9 mouse cellular contexts compared by ENCODE assay signal in genomic region chr2:65897084-65897483, GRCm38 (mm10). TPM values are rescaled to one million over a fixed set of nuclear protein-coding genes. Genes with fewer than 3 reads are reported as not detected.
A peak's percentile ranks its signal among the peaks of the same experiment; 100 is the strongest.
DNase-seq lines count a peak whose midpoint lies in the region; ATAC-seq and TF ChIP-seq lines count a peak whose summit lies in the region.
"Had no signal": no experiment of that assay in that cellular context is flagged by ENCODE, and none has a peak within 500 bp of the region (broad histone marks: within the 10 kb centered on the region; RNA-seq: fewer than 3 reads in every experiment).

No protein-coding gene starts in this region.

- H3K4me1 ChIP-seq in kidney, embryonic 16.5 days (ENCODE audit: insufficient read depth, low read length) = no peaks in the 10 kb centered on the region
- peaks cover 9% of the 10 kb centered on the region; the same call in 1 of the 2 replicates for H3K4me1 ChIP-seq in forebrain, postnatal 0 days (ENCODE audit: insufficient read depth)
- H3K4me1 ChIP-seq in midbrain, embryonic 14.5 days (ENCODE audit: control insufficient read depth, insufficient read depth, low read length) = peaks cover 12% of the 10 kb centered on the region

- no peak overlapping the region for H3K9ac ChIP-seq in kidney, embryonic 16.5 days (replicated peaks; ENCODE audit: low read length)
- peak overlapping the region; percentile 6; the same call in 1 of the 2 replicates for H3K9ac ChIP-seq in forebrain, postnatal 0 days
- no peak overlapping the region for H3K9ac ChIP-seq in midbrain, embryonic 14.5 days (replicated peaks; ENCODE audit: low read length)

- DNase-seq in kidney, adult 9 months = no peak
- DNase-seq in cerebellum, postnatal 36 days = peak; percentile 6 to 9
- DNase-seq in forebrain, postnatal 0 days = peak; percentile 35
- peak; percentile 47 for DNase-seq in midbrain, embryonic 14.5 days
- no peak for DNase-seq in adrenal gland, adult 2 months
- no peak for DNase-seq in right cerebral cortex, postnatal 25 days
- DNase-seq: spleen, adult 18-20 months had no signal

- ATAC-seq in kidney, embryonic 16.5 days (ENCODE audit: low FRiP score, low TSS enrichment) = no peak
- ATAC-seq in forebrain, postnatal 0 days = peak; percentile 50
- no peak for ATAC-seq in midbrain, embryonic 14.5 days (ENCODE audit: low FRiP score, low TSS enrichment)

- no peak overlapping the region for H3K27ac ChIP-seq in kidney, embryonic 16.5 days (ENCODE audit: low read length)
- H3K27ac ChIP-seq in forebrain, postnatal 0 days (ENCODE audit: low read depth, low read length) = peak overlapping the region; percentile 69
- peak overlapping the region; percentile 77 for H3K27ac ChIP-seq in midbrain, embryonic 14.5 days (replicated peaks; ENCODE audit: low read depth, low read length)

- no peaks in the 10 kb centered on the region for H3K36me3 ChIP-seq in kidney, embryonic 16.5 days (ENCODE audit: insufficient read depth, low read length)
- H3K36me3 ChIP-seq in forebrain, postnatal 0 days (ENCODE audit: insufficient read depth) = no peaks in the 10 kb centered on the region
- no peaks in the 10 kb centered on the region for H3K36me3 ChIP-seq in midbrain, embryonic 14.5 days (ENCODE audit: control insufficient read depth, insufficient read depth, low read length)

- no peaks in the 10 kb centered on the region for H3K27me3 ChIP-seq in kidney, embryonic 16.5 days (ENCODE audit: insufficient read depth, low read length)
- H3K27me3 ChIP-seq in forebrain, postnatal 0 days (ENCODE audit: insufficient read depth, low read length) = no peaks in the 10 kb centered on the region
- no peaks in the 10 kb centered on the region for H3K27me3 ChIP-seq in midbrain, embryonic 14.5 days (ENCODE audit: control insufficient read depth, insufficient read depth, low read length)

- no peak for TF ChIP-seq CTCF in forebrain, postnatal 0 days (IDR thresholded peaks at IDR 0.05; ENCODE audit: low read depth)

- 50% methylated on average over 4 of the region's 4 CpGs for WGBS in kidney, embryonic 16.5 days
- 13% methylated on average over 4 of the region's 4 CpGs for WGBS in forebrain, postnatal 0 days
- 18% methylated on average over 4 of the region's 4 CpGs for WGBS in midbrain, embryonic 14.5 days

- H3K4me2 ChIP-seq in kidney, embryonic 16.5 days (replicated peaks; ENCODE audit: low read depth, low read length) = peak overlapping the region; percentile 14; the same call in 1 of the 2 replicates
- H3K4me2 ChIP-seq in forebrain, postnatal 0 days (ENCODE audit: low read depth) = peak overlapping the region; percentile 39
- H3K4me2 ChIP-seq in midbrain, embryonic 14.5 days (ENCODE audit: low read length) = peak overlapping the region; percentile 26

- no peak overlapping the region for H3K4me3 ChIP-seq in kidney, embryonic 16.5 days (ENCODE audit: low read length)
- H3K4me3 ChIP-seq in forebrain, postnatal 0 days (ENCODE audit: low read depth, low read length) = no peak overlapping the region
- no peak overlapping the region for H3K4me3 ChIP-seq in midbrain, embryonic 14.5 days (replicated peaks; ENCODE audit: low read depth, low read length)

- H3K9me3 ChIP-seq in kidney, embryonic 16.5 days (ENCODE audit: low read length) = no peaks in the 10 kb centered on the region
- H3K9me3 ChIP-seq in forebrain, postnatal 0 days (ENCODE audit: low read length) = no peaks in the 10 kb centered on the region
- H3K9me3 ChIP-seq in midbrain, embryonic 14.5 days (ENCODE audit: control insufficient read depth, low read length) = no peaks in the 10 kb centered on the region

RNA-seq across cellular contexts. Expression of gene Csrnp3, which starts 51.5 kb away (rescaled TPM):
- 1.8 and 2.2 TPM in 2 replicates for polyA plus RNA-seq in kidney, embryonic 16.5 days (2015; fragmentation: Nextera tagmentation; extraction: Ambion mirVana)
- total RNA-seq in forebrain, postnatal 0 days (2014; rRNA removed) = 89.7 and 98.2 TPM in 2 replicates
- polyA plus RNA-seq in forebrain, postnatal 0 days (2015; fragmentation: Nextera tagmentation; extraction: Ambion mirVana) = 28.1 and 46.2 TPM in 2 replicates
- polyA plus RNA-seq in midbrain, embryonic 14.5 days (2014; fragmentation: Nextera tagmentation; extraction: Ambion mirVana) = 81.0 and 110 TPM in 2 replicates
- total RNA-seq in adrenal gland, adult 2 months (2021) = 1 to 10 TPM in 1 of 2 experiments, under 1 TPM in 1; 0.17 to 1.0 TPM
- polyA plus RNA-seq in adrenal gland, adult 2 months (2012; rRNA removed) = 0.12 TPM in 2 replicates
- total RNA-seq: megakaryocyte-erythroid progenitor cell, adult 5-6 weeks had no signal

Comparison
In these comparisons a context has a peak if more than half of its experiments do, and no peak if none do; other contexts are left out.
1. DNase-seq: peak in cerebellum, postnatal 36 days (2 of 2), forebrain, postnatal 0 days (single experiment) and midbrain, embryonic 14.5 days (single experiment); none in kidney, adult 9 months (single experiment), adrenal gland, adult 2 months (single experiment) and right cerebral cortex, postnatal 25 days (single experiment).
2. Peak in every context shown above with its lines, with median percentiles within 50 percentile points of each other: H3K4me2 ChIP-seq.